Mouse (Mus musculus): Measurements from ENCODE around the gene Mrpl34. TPM values are rescaled to one million over a fixed set of nuclear protein-coding genes. Genes with fewer than 3 reads are reported as not detected.

Gene Mrpl34
- total RNA-seq, 2 experiments from 2014 or later = 75.5 to 79.8 TPM

Other genes with a start within 250 kb of the Mrpl34 start
- gene Myo9b, start 192.2 kb upstream of the Mrpl34 start, total RNA-seq (2021) = 10 to 100 TPM; 29.0 to 30.0 TPM
- gene Haus8, start 192.0 kb upstream of the Mrpl34 start, total RNA-seq (2021) = 10 to 100 TPM; 11.7 to 15.3 TPM
- 10 to 100 TPM; 84.5 to 94.0 TPM for gene Use1, start 98.1 kb upstream of the Mrpl34 start, total RNA-seq (2021)
- gene Ocel1, start 93.7 kb upstream of the Mrpl34 start, total RNA-seq (2021) = 10 to 100 TPM; 20.2 TPM
- gene Nr2f6, start 83.0 kb upstream of the Mrpl34 start, total RNA-seq (2021) = 10 to 100 TPM; 32.2 to 34.2 TPM
- 1 to 10 TPM; 5.9 to 7.2 TPM for gene Ushbp1, start 69.2 kb upstream of the Mrpl34 start, total RNA-seq (2021)
- 10 to 100 TPM; 87.1 to 91.0 TPM for gene Babam1, start 68.1 kb upstream of the Mrpl34 start, total RNA-seq (2021)
- gene Ankle1, start 58.9 kb upstream of the Mrpl34 start, total RNA-seq (2021) = under 1 TPM; 0.29 to 0.38 TPM
- 100 to 1,000 TPM; 225 to 230 TPM for gene Abhd8, start 1.3 kb upstream of the Mrpl34 start, total RNA-seq (2021)
- gene Dda1, start 4.2 kb downstream of the Mrpl34 start, total RNA-seq (2021) = 100 to 1,000 TPM in 1 of 2 experiments, 10 to 100 TPM in 1; 96.0 to 106 TPM
- 10 to 100 TPM; 68.7 to 74.9 TPM for gene Ano8, start 21.0 kb downstream of the Mrpl34 start, total RNA-seq (2021)
- 10 to 100 TPM; 29.8 to 30.8 TPM for gene Gtpbp3, start 23.1 kb downstream of the Mrpl34 start, total RNA-seq (2021)
- gene Plvap, start 46.8 kb downstream of the Mrpl34 start, total RNA-seq (2021) = 1 to 10 TPM; 6.6 to 7.6 TPM
- not detected for gene Ccdc194, start 60.8 kb downstream of the Mrpl34 start, total RNA-seq (2021)
- gene Bst2, start 72.5 kb downstream of the Mrpl34 start, total RNA-seq (2021) = 1 to 10 TPM; 2.8 to 4.2 TPM
- 10 to 100 TPM; 32.9 to 38.5 TPM for gene Mvb12a, start 78.0 kb downstream of the Mrpl34 start, total RNA-seq (2021)
- under 1 TPM in 1 of 2 experiments, not detected in 1; 0.22 TPM for gene Tmem221, start 93.9 kb downstream of the Mrpl34 start, total RNA-seq (2021)
- gene Nxnl1, start 101.6 kb downstream of the Mrpl34 start, total RNA-seq (2021) = under 1 TPM in 1 of 2 experiments, not detected in 1; 0.15 TPM
- gene Slc27a1, start 103.9 kb downstream of the Mrpl34 start, total RNA-seq (2021) = 10 to 100 TPM; 82.0 to 84.3 TPM
- gene Pgls, start 127.2 kb downstream of the Mrpl34 start, total RNA-seq (2021) = 10 to 100 TPM; 54.4 to 55.4 TPM
- gene Fam129c, start 132.7 kb downstream of the Mrpl34 start, total RNA-seq (2021) = 1 to 10 TPM; 3.3 TPM
- 10 to 100 TPM; 59.4 to 64.7 TPM for gene Colgalt1, start 146.0 kb downstream of the Mrpl34 start, total RNA-seq (2021)
- 100 to 1,000 TPM; 299 to 337 TPM for gene Unc13a, start 206.8 kb downstream of the Mrpl34 start, total RNA-seq (2021)
- gene Jak3, start 211.3 kb downstream of the Mrpl34 start, total RNA-seq (2021) = 1 to 10 TPM; 5.6 to 6.4 TPM
- gene Insl3, start 224.3 kb downstream of the Mrpl34 start, total RNA-seq (2021) = 1 to 10 TPM; 1.8 to 2.8 TPM
- gene B3gnt3, start 236.8 kb downstream of the Mrpl34 start, total RNA-seq (2021) = under 1 TPM; 0.44 to 0.49 TPM